Mouse (Mus musculus): ENCODE results near the gene Klhl31. TPM values are rescaled to one million over a fixed set of nuclear protein-coding genes. Genes with fewer than 3 reads are reported as not detected.

Gene Klhl31
- polyA plus RNA-seq, 1 experiment: not detected

- no peak for TF ChIP-seq POLR2A (IDR thresholded peaks at IDR 0.05; ENCODE audit: insufficient read depth, low read depth, low read length)
- TF ChIP-seq CTCF (IDR thresholded peaks at IDR 0.05; ENCODE audit: insufficient read depth, low read depth, low read length): no peak
- H3K4me1 ChIP-seq (ENCODE audit: control insufficient read depth, insufficient read depth, low read length): no peaks in the 10 kb centered on the region
- no peak overlapping the region for H3K4me3 ChIP-seq (ENCODE audit: insufficient read depth, low read depth, low read length)
- WGBS: 88% methylated on average over 6 of the region's 6 CpGs
- H3K27ac ChIP-seq (ENCODE audit: insufficient read depth, low read depth, low read length): no peak overlapping the region
These were observed 33.8 kb downstream of the Klhl31 start for GRCm38 (mm10) chr9:77670095-77670494.

DNA sequence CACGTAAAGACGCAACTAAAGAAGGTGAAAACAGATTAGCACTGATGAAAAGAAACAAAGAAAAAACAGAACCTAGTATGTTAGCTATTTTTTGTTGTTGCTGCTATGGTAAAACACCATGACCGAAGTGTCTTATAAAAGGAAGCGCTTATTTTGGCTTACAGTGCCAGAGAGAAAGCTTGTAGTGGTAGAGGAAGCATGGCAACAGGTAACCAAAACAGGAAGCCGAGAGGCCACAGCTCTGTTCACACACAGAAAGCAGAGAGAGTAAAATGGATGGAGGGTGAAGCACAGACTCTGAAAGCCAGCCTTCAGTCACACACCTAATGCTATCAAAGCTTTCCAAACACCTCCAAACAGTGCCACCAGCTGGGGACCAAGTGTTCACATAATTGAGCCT, 34.7 kb downstream of the Klhl31 start:
- no peak overlapping the region for H3K4me3 ChIP-seq (ENCODE audit: insufficient read depth, low read depth, low read length)
- no peak overlapping the region for H3K27ac ChIP-seq (ENCODE audit: insufficient read depth, low read depth, low read length)
- no peaks in the 10 kb centered on the region for H3K4me1 ChIP-seq (ENCODE audit: control insufficient read depth, insufficient read depth, low read length)
- 92% methylated on average over 5 of the region's 5 CpGs for WGBS
- no peak for TF ChIP-seq CTCF (IDR thresholded peaks at IDR 0.05; ENCODE audit: insufficient read depth, low read depth, low read length)
- no peak for TF ChIP-seq POLR2A (IDR thresholded peaks at IDR 0.05; ENCODE audit: insufficient read depth, low read depth, low read length)

DNA sequence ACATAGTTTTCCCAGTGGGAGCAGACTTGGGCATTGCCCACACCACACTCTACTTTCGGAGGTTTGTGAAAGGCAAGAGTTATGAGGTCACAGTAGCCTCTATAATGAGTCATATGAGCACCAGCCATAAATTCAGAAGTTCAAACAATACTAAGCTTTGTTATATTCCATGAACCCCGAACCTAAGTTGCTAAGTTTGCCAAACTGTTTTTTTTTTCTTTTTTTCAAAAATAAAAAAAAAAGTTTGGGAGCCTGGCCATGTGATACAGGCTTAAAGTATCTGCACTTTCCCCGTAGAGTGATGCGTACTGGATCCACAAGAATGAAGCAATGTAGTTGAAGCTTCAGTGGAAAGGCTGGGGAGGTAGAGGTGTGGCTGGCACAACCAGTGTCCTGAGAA, 36.9 kb downstream of the Klhl31 start:
- WGBS: 89% methylated on average over 4 of the region's 4 CpGs
- no peak for TF ChIP-seq POLR2A (IDR thresholded peaks at IDR 0.05; ENCODE audit: insufficient read depth, low read depth, low read length)
- no peak for TF ChIP-seq CTCF (IDR thresholded peaks at IDR 0.05; ENCODE audit: insufficient read depth, low read depth, low read length)

GRCm38 (mm10) chr9:77673986-77674385, 37.7 kb downstream of the Klhl31 start:
- TF ChIP-seq CTCF (IDR thresholded peaks at IDR 0.05; ENCODE audit: insufficient read depth, low read depth, low read length) (no peak), POLR2A (IDR thresholded peaks at IDR 0.05; ENCODE audit: insufficient read depth, low read depth, low read length) (no peak)
- Histone ChIP-seq H3K4me3 (ENCODE audit: insufficient read depth, low read depth, low read length) (no peak overlapping the region), H3K27ac (ENCODE audit: insufficient read depth, low read depth, low read length) (no peak overlapping the region), H3K4me1 (ENCODE audit: control insufficient read depth, insufficient read depth, low read length) (no peaks in the 10 kb centered on the region)
- 52% methylated on average over 2 of the region's 2 CpGs for WGBS

More for the DNA sequence above, 36.9 kb downstream of the Klhl31 start:
- Histone ChIP-seq H3K4me1 (ENCODE audit: control insufficient read depth, insufficient read depth, low read length) (no peaks in the 10 kb centered on the region), H3K27ac (ENCODE audit: insufficient read depth, low read depth, low read length) (no peak overlapping the region), H3K4me3 (ENCODE audit: insufficient read depth, low read depth, low read length) (no peak overlapping the region)

- H3K4me3 ChIP-seq (ENCODE audit: insufficient read depth, low read depth, low read length): no peak overlapping the region
- no peaks in the 10 kb centered on the region for H3K4me1 ChIP-seq (ENCODE audit: control insufficient read depth, insufficient read depth, low read length)
- TF ChIP-seq CTCF (IDR thresholded peaks at IDR 0.05; ENCODE audit: insufficient read depth, low read depth, low read length) (no peak), POLR2A (IDR thresholded peaks at IDR 0.05; ENCODE audit: insufficient read depth, low read depth, low read length) (no peak)
- no peak overlapping the region for H3K27ac ChIP-seq (ENCODE audit: insufficient read depth, low read depth, low read length)
- 89% methylated on average over 4 of the region's 4 CpGs for WGBS
These were observed 48.6 kb downstream of the Klhl31 start for GRCm38 (mm10) chr9:77684938-77685337.

DNA sequence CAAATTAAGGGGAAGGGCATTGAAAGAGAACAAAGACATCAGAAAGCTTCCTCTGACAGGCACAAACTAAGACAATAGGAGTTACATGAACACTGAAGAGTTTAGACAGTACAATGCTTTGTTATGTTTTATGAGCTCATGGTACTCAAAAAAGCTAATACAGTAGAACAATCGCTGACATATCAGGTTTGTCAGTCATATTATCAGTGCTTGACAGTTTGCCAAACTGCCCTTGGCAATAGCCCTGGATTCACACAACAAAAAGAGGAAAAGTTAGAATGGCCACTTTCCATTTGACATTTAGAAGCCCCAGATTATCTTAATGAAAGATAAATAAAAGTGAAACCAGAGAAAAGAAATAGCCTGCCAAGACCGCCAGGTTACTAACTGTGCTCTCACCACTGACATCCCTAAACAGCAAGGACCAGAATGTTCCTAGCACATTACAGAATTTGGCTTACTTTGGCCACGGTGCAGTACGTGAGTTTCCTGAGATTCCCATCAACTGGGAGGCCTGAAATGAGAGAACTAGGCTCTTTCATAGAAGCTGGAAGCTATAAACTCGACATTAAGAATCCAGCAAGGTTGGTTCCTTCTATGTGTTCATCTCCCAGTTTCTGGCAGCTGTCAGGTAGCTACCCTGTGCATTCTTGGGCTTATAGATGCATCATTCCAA, 49.7 kb downstream of the Klhl31 start:
- TF ChIP-seq CTCF (IDR thresholded peaks at IDR 0.05; ENCODE audit: insufficient read depth, low read depth, low read length) (no peak), POLR2A (IDR thresholded peaks at IDR 0.05; ENCODE audit: insufficient read depth, low read depth, low read length) (no peak)
- Histone ChIP-seq H3K4me3 (ENCODE audit: insufficient read depth, low read depth, low read length) (no peak overlapping the region), H3K4me1 (ENCODE audit: control insufficient read depth, insufficient read depth, low read length) (no peaks in the 10 kb centered on the region), H3K27ac (ENCODE audit: insufficient read depth, low read depth, low read length) (no peak overlapping the region)
- 77% methylated on average over 5 of the region's 5 CpGs for WGBS

DNA sequence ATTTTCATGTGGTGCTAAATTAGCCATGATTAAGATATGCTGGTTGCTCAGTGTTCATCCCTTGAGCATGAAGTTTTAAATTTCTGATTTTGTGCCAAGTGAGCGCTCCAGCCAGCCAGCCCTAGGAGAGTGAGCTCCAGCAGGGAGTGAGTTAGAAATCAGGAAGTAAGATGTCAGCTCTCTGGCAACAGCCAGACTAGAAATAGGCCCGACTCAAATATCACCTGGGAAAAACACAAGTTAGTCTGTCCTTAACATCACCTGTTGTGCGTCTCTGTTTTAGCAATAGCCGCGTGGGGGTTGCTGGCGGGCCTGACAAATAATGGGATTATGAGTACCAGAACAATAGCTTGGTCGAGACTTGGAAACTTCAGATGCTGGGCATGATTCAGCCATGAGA, 56.4 kb downstream of the Klhl31 start:
- Histone ChIP-seq H3K27ac (ENCODE audit: insufficient read depth, low read depth, low read length) (no peak overlapping the region), H3K4me3 (ENCODE audit: insufficient read depth, low read depth, low read length) (no peak overlapping the region), H3K4me1 (ENCODE audit: control insufficient read depth, insufficient read depth, low read length) (no peaks in the 10 kb centered on the region)
- TF ChIP-seq POLR2A (IDR thresholded peaks at IDR 0.05; ENCODE audit: insufficient read depth, low read depth, low read length) (no peak), CTCF (IDR thresholded peaks at IDR 0.05; ENCODE audit: insufficient read depth, low read depth, low read length) (no peak)
- 82% methylated on average over 7 of the region's 7 CpGs for WGBS

- TF ChIP-seq CTCF (IDR thresholded peaks at IDR 0.05; ENCODE audit: insufficient read depth, low read depth, low read length) (no peak), POLR2A (IDR thresholded peaks at IDR 0.05; ENCODE audit: insufficient read depth, low read depth, low read length) (no peak)
- H3K4me3 ChIP-seq (ENCODE audit: insufficient read depth, low read depth, low read length): no peak overlapping the region
- 91% methylated on average over 1 of the region's 1 CpGs for WGBS
- H3K27ac ChIP-seq (ENCODE audit: insufficient read depth, low read depth, low read length): no peak overlapping the region
- H3K4me1 ChIP-seq (ENCODE audit: control insufficient read depth, insufficient read depth, low read length): no peaks in the 10 kb centered on the region
These were observed 57.1 kb downstream of the Klhl31 start for GRCm38 (mm10) chr9:77693405-77693804.

- no peaks in the 10 kb centered on the region for H3K4me1 ChIP-seq (ENCODE audit: control insufficient read depth, insufficient read depth, low read length)
- TF ChIP-seq CTCF (IDR thresholded peaks at IDR 0.05; ENCODE audit: insufficient read depth, low read depth, low read length) (no peak), POLR2A (IDR thresholded peaks at IDR 0.05; ENCODE audit: insufficient read depth, low read depth, low read length) (no peak)
- H3K27ac ChIP-seq (ENCODE audit: insufficient read depth, low read depth, low read length): no peak overlapping the region
- 88% methylated on average over 5 of the region's 5 CpGs for WGBS
- H3K4me3 ChIP-seq (ENCODE audit: insufficient read depth, low read depth, low read length): no peak overlapping the region
These were observed 59.3 kb downstream of the Klhl31 start for GRCm38 (mm10) chr9:77695586-77695985.
